Mouse (Mus musculus) hindbrain, embryonic 11.5 days (tissue): Measurements from ENCODE around the gene Tas2r121. TPM values are rescaled to one million over a fixed set of nuclear protein-coding genes. Genes with fewer than 3 reads are reported as not detected.
"Not testable (repeated sequence)": the region's sequence is repeated elsewhere in the genome, so short reads cannot be mapped to it uniquely, and the experiment has no call there.

ENCODE experiments used
- ATAC-seq: fragments of 200-750 bp; cut with Nextera tagmentation; 2 replicates; pipeline ENCODE4 v1.8.0; 2017; ENCODE audit warnings: mild to moderate bottlenecking, moderate TSS enrichment, moderate library complexity; ENCODE audit not compliant: low FRiP score
- DNase-seq: peaks from one replicate; pipeline ENCODE4 v3.0.0-alpha.2; 2015; ENCODE audit warnings: low spot score
- H3K27ac ChIP-seq: fragments of 300-500 bp; sonication (generic); 2 replicates; pipeline ENCODE4 v1.5.1; 2014; ENCODE audit warnings: mild to moderate bottlenecking, low read depth, low read length
- H3K27me3 ChIP-seq: fragments of 300-500 bp; sonication (generic); 2 replicates; pipeline ENCODE4 v1.6.1; 2014; ENCODE audit warnings: mild to moderate bottlenecking, low read length, moderate library complexity, mixed read lengths; ENCODE audit not compliant: control insufficient read depth, insufficient read depth
- H3K36me3 ChIP-seq: fragments of 300-500 bp; sonication (generic); 2 replicates; pipeline ENCODE4 v1.6.1; 2014; ENCODE audit warnings: mild to moderate bottlenecking, low read length, moderate library complexity, mixed read lengths; ENCODE audit not compliant: control insufficient read depth, insufficient read depth
- H3K4me1 ChIP-seq: fragments of 300-500 bp; sonication (generic); replicated peaks from 2 replicates; pipeline ENCODE4 v1.6.1; 2014; ENCODE audit warnings: low read length, mixed read lengths; ENCODE audit not compliant: control insufficient read depth, insufficient read depth
- H3K4me2 ChIP-seq: fragments of 300-500 bp; sonication (generic); replicated peaks from 2 replicates; pipeline ENCODE4 v1.6.1; 2014; ENCODE audit warnings: mild to moderate bottlenecking, low read depth, low read length
- H3K4me3 ChIP-seq: fragments of 300-500 bp; sonication (generic); 2 replicates; pipeline ENCODE4 v1.5.1; 2014; ENCODE audit warnings: low read depth, low read length
- H3K9ac ChIP-seq: fragments of 300-500 bp; sonication (generic); 2 replicates; pipeline ENCODE4 v1.6.1; 2014; ENCODE audit warnings: low read depth, low read length
- H3K9me3 ChIP-seq: fragments of 300-500 bp; sonication (generic); 2 replicates; pipeline ENCODE4 v1.6.1; 2016; ENCODE audit warnings: low read length; ENCODE audit not compliant: control insufficient read depth
- WGBS: fragments of 180-500 bp; shearing (Covaris S2); extraction: QIAGEN DNeasy Blood & Tissue Kit; methylation state at CpG from one replicate; pipeline ENCODE4 v1.1.7; 2014; 5-methylcytosine and 5-hydroxymethylcytosine counted together
- polyA plus RNA-seq: library from polyadenylated mRNA; unstranded; fragments of >200 nt; fragmentation: Nextera tagmentation; extraction: Ambion mirVana; gene quantifications from 2 replicates; pipeline ENCODE4 v1.2.1, GENCODE M21; 2014

The Tas2r121 gene
- polyA plus RNA-seq = not detected in 2 replicates

GRCm38 (mm10) chr6:132700907-132701306, at the start of gene Tas2r121:
Gene Tas2r121, minus strand, starts transcription at chr6:132701007.
- ATAC-seq (no peak), DNase-seq (no peak)
- no peaks in the 10 kb centered on the region for H3K4me1 ChIP-seq
- no peaks in the 10 kb centered on the region for H3K9me3 ChIP-seq
- H3K27ac ChIP-seq = no peak within 1 kb of the TSS
- 88% methylated on average over 1 of the region's 1 CpGs for WGBS
- H3K36me3 ChIP-seq = no peaks in the 10 kb centered on the region
- no peaks in the 10 kb centered on the region for H3K27me3 ChIP-seq
- no peak within 1 kb of the TSS for H3K9ac ChIP-seq
- no peak within 1 kb of the TSS for H3K4me2 ChIP-seq
- no peak within 1 kb of the TSS for H3K4me3 ChIP-seq

DNA sequence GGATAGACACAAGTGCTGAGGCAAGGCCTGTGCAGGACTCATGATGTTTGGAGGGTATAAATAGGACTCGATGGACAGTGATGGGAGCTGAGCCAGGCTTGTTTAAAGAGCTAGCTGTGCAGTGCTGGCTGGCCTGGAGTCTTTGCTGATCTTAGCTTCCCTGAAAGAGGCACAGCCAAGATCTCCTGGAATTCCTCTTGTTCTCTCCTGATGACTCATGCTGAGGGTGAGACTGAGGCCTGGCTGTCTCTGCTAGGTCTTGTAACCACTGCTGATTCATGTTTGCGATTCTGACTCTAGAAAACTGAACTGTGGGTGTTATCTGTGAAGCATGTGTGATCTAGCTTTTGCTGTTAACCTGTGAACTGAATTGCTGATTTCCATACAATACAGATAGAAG, 49.4 kb upstream of the Tas2r121 start:
- Histone ChIP-seq H3K9ac (no peak overlapping the region), H3K4me1 (no peaks in the 10 kb centered on the region), H3K36me3 (no peaks in the 10 kb centered on the region), H3K27ac (no peak overlapping the region), H3K4me3 (no peak overlapping the region), H3K9me3 (no peaks in the 10 kb centered on the region), H3K27me3 (no peaks in the 10 kb centered on the region), H3K4me2 (no peak overlapping the region)
- DNase-seq = no peak
- ATAC-seq = no peak
- WGBS = 89% methylated on average over 2 of the region's 2 CpGs

- no peaks in the 10 kb centered on the region for H3K36me3 ChIP-seq
- DNase-seq = no peak
- no peak within 1 kb of the TSS for H3K4me2 ChIP-seq
- WGBS = 82% methylated on average over 2 of the region's 2 CpGs
- ATAC-seq = no peak
- H3K27me3 ChIP-seq = no peaks in the 10 kb centered on the region
- H3K27ac ChIP-seq = no peak within 1 kb of the TSS
- H3K4me3 ChIP-seq = no peak within 1 kb of the TSS
- no peak within 1 kb of the TSS for H3K9ac ChIP-seq
- no peaks in the 10 kb centered on the region for H3K9me3 ChIP-seq
- H3K4me1 ChIP-seq = no peaks in the 10 kb centered on the region
Observed at GRCm38 (mm10) chr6:132737935-132738334, 37.1 kb upstream of the Tas2r121 start, which contains the start of gene Tas2r115. Gene Tas2r115, minus strand, starts transcription at chr6:132738035.

- no peak within 1 kb of the TSS for H3K9ac ChIP-seq
- H3K4me3 ChIP-seq = no peak within 1 kb of the TSS
- no peaks in the 10 kb centered on the region for H3K27me3 ChIP-seq
- H3K4me2 ChIP-seq = no peak within 1 kb of the TSS
- DNase-seq (no peak), ATAC-seq (no peak)
- H3K9me3 ChIP-seq = no peaks in the 10 kb centered on the region
- no peak within 1 kb of the TSS for H3K27ac ChIP-seq
- no peaks in the 10 kb centered on the region for H3K4me1 ChIP-seq
- WGBS = 91% methylated on average over 3 of the region's 3 CpGs
- H3K36me3 ChIP-seq = no peaks in the 10 kb centered on the region
Observed at GRCm38 (mm10) chr6:132711828-132712227, 11.0 kb upstream of the Tas2r121 start, which contains the start of gene Tas2r122. Gene Tas2r122, minus strand, starts transcription at chr6:132711928.

- H3K27ac ChIP-seq, ATAC-seq, H3K27me3 ChIP-seq, H3K4me3 ChIP-seq, DNase-seq, H3K9me3 ChIP-seq, H3K36me3 ChIP-seq, H3K4me1 ChIP-seq, H3K4me2 ChIP-seq, H3K9ac ChIP-seq: not testable (repeated sequence)
- 90% methylated on average over 7 of the region's 7 CpGs for WGBS
Observed at GRCm38 (mm10) chr6:132691596-132691995, 9.2 kb downstream of the Tas2r121 start.

DNA sequence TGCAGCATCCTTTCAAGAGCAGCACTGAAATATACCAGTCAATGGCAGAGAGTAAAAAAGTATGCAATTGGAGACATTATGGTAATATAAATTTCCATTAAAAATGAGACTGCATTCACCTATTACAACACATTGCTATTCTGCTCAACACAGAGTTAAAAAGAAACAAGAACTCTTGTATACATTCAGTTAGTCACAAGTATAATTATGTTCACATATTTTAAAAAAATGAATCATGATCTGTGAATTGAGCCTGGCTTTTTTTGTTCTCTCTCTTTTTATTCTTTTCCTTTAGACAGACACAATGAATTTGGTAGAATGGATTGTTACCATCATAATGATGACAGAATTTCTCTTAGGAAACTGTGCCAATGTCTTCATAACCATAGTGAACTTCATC, 44.2 kb downstream of the Tas2r121 start, which contains the start of gene Tas2r120:
Tas2r120 (plus strand) TSS at position 301 of the 400 bp plus-strand sequence.
- Histone ChIP-seq H3K9me3 (no peaks in the 10 kb centered on the region), H3K9ac (no peak within 1 kb of the TSS), H3K27ac (no peak within 1 kb of the TSS), H3K4me1 (no peaks in the 10 kb centered on the region), H3K4me2 (no peak within 1 kb of the TSS), H3K4me3 (no peak within 1 kb of the TSS), H3K27me3 (no peaks in the 10 kb centered on the region), H3K36me3 (no peaks in the 10 kb centered on the region)
- DNase-seq = no peak
- ATAC-seq = no peak

- Histone ChIP-seq H3K27ac (no peak within 1 kb of the TSS), H3K4me2 (no peak within 1 kb of the TSS), H3K36me3 (no peaks in the 10 kb centered on the region), H3K27me3 (no peaks in the 10 kb centered on the region), H3K9me3 (no peaks in the 10 kb centered on the region), H3K9ac (no peak within 1 kb of the TSS), H3K4me3 (no peak within 1 kb of the TSS), H3K4me1 (no peaks in the 10 kb centered on the region)
- WGBS = 86% methylated on average over 1 of the region's 1 CpGs
- DNase-seq (no peak), ATAC-seq (no peak)
Observed at GRCm38 (mm10) chr6:132651426-132651825, 49.4 kb downstream of the Tas2r121 start, which contains the start of gene A630073D07Rik. Gene A630073D07Rik, minus strand, starts transcription at chr6:132651526.

Other genes with a start within 250 kb of the Tas2r121 start
- not detected in 2 replicates for gene Prh1, start 131.2 kb downstream of the Tas2r121 start, polyA plus RNA-seq
- gene Prp2, start 105.1 kb downstream of the Tas2r121 start, polyA plus RNA-seq = not detected in 2 replicates
- gene A630073D07Rik, start 49.5 kb downstream of the Tas2r121 start, polyA plus RNA-seq = not detected in 2 replicates
- not detected in 2 replicates for gene Tas2r120, start 44.1 kb downstream of the Tas2r121 start, polyA plus RNA-seq
- gene Tas2r122, start 10.9 kb upstream of the Tas2r121 start, polyA plus RNA-seq = not detected in 2 replicates
- not detected in 2 replicates for gene Tas2r115, start 37.0 kb upstream of the Tas2r121 start, polyA plus RNA-seq
- not detected in 2 replicates for gene Tas2r124, start 53.7 kb upstream of the Tas2r121 start, polyA plus RNA-seq
- gene Tas2r102, start 61.1 kb upstream of the Tas2r121 start, polyA plus RNA-seq = not detected in 2 replicates
- gene Tas2r136, start 77.2 kb upstream of the Tas2r121 start, polyA plus RNA-seq = not detected in 2 replicates
- gene Tas2r117, start 101.8 kb upstream of the Tas2r121 start, polyA plus RNA-seq = not detected in 2 replicates
- not detected in 2 replicates for gene Tas2r123, start 146.1 kb upstream of the Tas2r121 start, polyA plus RNA-seq
- gene Tas2r116, start 154.4 kb upstream of the Tas2r121 start, polyA plus RNA-seq = not detected in 2 replicates
- gene Tas2r110, start 167.0 kb upstream of the Tas2r121 start, polyA plus RNA-seq = not detected in 2 replicates
- gene Tas2r113, start 192.0 kb upstream of the Tas2r121 start, polyA plus RNA-seq = not detected in 2 replicates
- not detected in 2 replicates for gene Tas2r125, start 208.6 kb upstream of the Tas2r121 start, polyA plus RNA-seq